ENCODE assay signal across 23 mouse cellular contexts in the genomic region with DNA sequence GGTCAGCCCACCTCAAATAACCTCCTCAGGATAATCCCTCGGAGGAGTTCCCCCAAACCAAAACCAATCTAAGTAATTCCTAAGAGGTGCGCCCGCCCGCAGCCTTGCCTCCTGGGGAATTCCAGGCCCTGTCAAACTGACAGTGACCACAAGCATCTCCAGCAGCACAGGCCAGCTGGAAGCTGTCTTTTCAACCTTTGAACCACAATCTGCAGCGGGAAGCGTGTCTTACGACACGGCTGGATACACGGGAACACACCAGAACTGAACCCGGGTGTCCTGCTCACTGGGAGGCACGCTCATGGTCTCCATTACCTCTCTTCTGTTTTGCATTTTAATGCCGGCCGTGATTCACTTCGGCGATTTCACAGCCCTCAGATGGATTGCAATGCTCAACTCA. TPM values are rescaled to one million over a fixed set of nuclear protein-coding genes. Genes with fewer than 3 reads are reported as not detected.
DNase-seq lines count a peak whose midpoint lies in the region; ATAC-seq and TF ChIP-seq lines count a peak whose summit lies in the region.
"Had no signal": no experiment of that assay in that cellular context is flagged by ENCODE, and none has a peak within 500 bp of the region (broad histone marks: within the 10 kb centered on the region; RNA-seq: fewer than 3 reads in every experiment).

No protein-coding gene starts in this region.

- intact Hi-C loops in left cerebral cortex, postnatal 25 days (cut with DNase I): no loop called here

- H3K9me3 ChIP-seq in midbrain, embryonic 11.5 days (ENCODE audit: control insufficient read depth, low read length): no peaks in the 10 kb centered on the region
- no peaks in the 10 kb centered on the region for H3K9me3 ChIP-seq in midbrain, embryonic 10.5 days (replicated peaks)
- no peaks in the 10 kb centered on the region for H3K9me3 ChIP-seq in kidney, postnatal 0 days (replicated peaks; ENCODE audit: low read length)
- H3K9me3 ChIP-seq: forebrain, embryonic 13.5 days; G1E; heart, embryonic 15.5 days had no signal

- no peaks in the 10 kb centered on the region for H3K36me3 ChIP-seq in midbrain, embryonic 11.5 days (ENCODE audit: control insufficient read depth, insufficient read depth, low read length)
- H3K36me3 ChIP-seq in midbrain, embryonic 10.5 days: no peaks in the 10 kb centered on the region
- no peaks in the 10 kb centered on the region for H3K36me3 ChIP-seq in kidney, postnatal 0 days (ENCODE audit: insufficient read depth, low read length)
- H3K36me3 ChIP-seq: G1E; heart, embryonic 15.5 days had no signal

- no peak for TF ChIP-seq CTCF in kidney, postnatal 0 days (IDR thresholded peaks at IDR 0.05; ENCODE audit: low read depth)

- H3K27me3 ChIP-seq in midbrain, embryonic 11.5 days (ENCODE audit: control insufficient read depth, insufficient read depth, low read length): no peaks in the 10 kb centered on the region
- H3K27me3 ChIP-seq in midbrain, embryonic 10.5 days (ENCODE audit: low read depth, poor library complexity, severe bottlenecking): no peaks in the 10 kb centered on the region
- H3K27me3 ChIP-seq in kidney, postnatal 0 days (ENCODE audit: insufficient read depth, low read length): no peaks in the 10 kb centered on the region
- H3K27me3 ChIP-seq: forebrain, embryonic 13.5 days had no signal

- no peaks in the 10 kb centered on the region for H3K4me1 ChIP-seq in midbrain, embryonic 11.5 days (ENCODE audit: control insufficient read depth, insufficient read depth, low read length)
- 0 out of 2 replicates have a peak, but pooled peaks cover 3% of the 10 kb centered on the region for H3K4me1 ChIP-seq in midbrain, embryonic 10.5 days
- no peaks in the 10 kb centered on the region for H3K4me1 ChIP-seq in kidney, postnatal 0 days (replicated peaks; ENCODE audit: insufficient read depth, low read length)
- H3K4me1 ChIP-seq: forebrain, embryonic 13.5 days; heart, embryonic 15.5 days had no signal

- ATAC-seq in midbrain, embryonic 11.5 days (ENCODE audit: low FRiP score): no peak
- ATAC-seq in kidney, postnatal 0 days (replicated peaks; ENCODE audit: low FRiP score, low read depth): no peak; the same call in 1 of the 2 replicates
- ATAC-seq: forebrain, embryonic 13.5 days; hindbrain, embryonic 16.5 days; midbrain, embryonic 16.5 days had no signal

- peak; percentile 70 for DNase-seq in midbrain, embryonic 11.5 days (ENCODE audit: low spot score, missing footprints)
- no peak for DNase-seq in midbrain, embryonic 10.5 days (ENCODE audit: low spot score)
- DNase-seq in kidney, adult 8-10 months: peak; percentile 23 to 41
- DNase-seq in kidney, postnatal 0 days (ENCODE audit: low spot score): peak; percentile 65
- DNase-seq in yolk sac, embryonic 10.5 days (ENCODE audit: low spot score): peak; percentile 19
- no peak for DNase-seq in left cerebral cortex, postnatal 25 days (ENCODE audit: low spot score in 2 of 2)
- no peak for DNase-seq in retina, postnatal 1 day
- no peak for DNase-seq in cerebellum, adult 11-12 months
- DNase-seq: adrenal gland, postnatal 25 days; B cell, adult 2 months; cerebellum, adult 2 months; cerebellum, postnatal 14 days; gastrocnemius, postnatal 10 days; left cerebral cortex, postnatal 4 days; lung, adult 2 months; lung, postnatal 10 days had no signal

- H3K9ac ChIP-seq in midbrain, embryonic 11.5 days (ENCODE audit: low read length): no peak overlapping the region
- no peak overlapping the region for H3K9ac ChIP-seq in kidney, postnatal 0 days (ENCODE audit: low read depth, low read length)
- H3K9ac ChIP-seq: forebrain, embryonic 13.5 days; heart, embryonic 15.5 days; liver, embryonic 14.5 days had no signal

- 73% methylated on average over 15 of the region's 15 CpGs for WGBS in midbrain, embryonic 11.5 days
- 72% methylated on average over 15 of the region's 15 CpGs for WGBS in midbrain, embryonic 10.5 days
- 40% methylated on average over 15 of the region's 15 CpGs for WGBS in kidney, postnatal 0 days

- no peak overlapping the region for H3K27ac ChIP-seq in midbrain, embryonic 11.5 days (ENCODE audit: low read depth, low read length)
- no peak overlapping the region for H3K27ac ChIP-seq in midbrain, embryonic 10.5 days (replicated peaks)
- H3K27ac ChIP-seq in kidney, postnatal 0 days: no peak overlapping the region
- H3K27ac ChIP-seq: forebrain, embryonic 13.5 days; heart, embryonic 15.5 days; left cerebral cortex, adult 2 months; liver, embryonic 14.5 days had no signal

- H3K4me3 ChIP-seq in midbrain, embryonic 11.5 days (ENCODE audit: low read depth, low read length): no peak overlapping the region
- no peak overlapping the region for H3K4me3 ChIP-seq in midbrain, embryonic 10.5 days
- H3K4me3 ChIP-seq in kidney, postnatal 0 days (replicated peaks; ENCODE audit: low read depth, low read length): no peak overlapping the region
- H3K4me3 ChIP-seq: forebrain, embryonic 13.5 days; heart, embryonic 15.5 days; left cerebral cortex, adult 2 months had no signal

- no peak overlapping the region for H3K4me2 ChIP-seq in midbrain, embryonic 11.5 days
- H3K4me2 ChIP-seq in kidney, postnatal 0 days (ENCODE audit: low read length): no peak overlapping the region
- H3K4me2 ChIP-seq: forebrain, embryonic 13.5 days; heart, embryonic 15.5 days had no signal

RNA-seq across cellular contexts. Expression of a gene that starts 14.0 kb away (rescaled TPM):
- polyA plus RNA-seq in midbrain, embryonic 11.5 days (2014; fragmentation: Nextera tagmentation; extraction: Ambion mirVana): 0.05 TPM in 1 of 2 replicates, not detected in the other
- 0.11 and 0.22 TPM in 2 replicates for polyA plus RNA-seq in midbrain, embryonic 10.5 days (2016; fragmentation: Nextera tagmentation; extraction: Ambion mirVana)
- 0.14 and 0.64 TPM in 2 replicates for polyA plus RNA-seq in kidney, postnatal 0 days (2015; fragmentation: Nextera tagmentation; extraction: Ambion mirVana)
- under 1 TPM; 0.32 to 0.60 TPM for total RNA-seq in left cerebral cortex, postnatal 25 days (2021)
- polyA plus RNA-seq: forebrain, embryonic 13.5 days; G1E had no signal

Comparison
In these comparisons a context has a peak if more than half of its experiments do, and no peak if none do; other contexts are left out.
1. DNase-seq: peak in midbrain, embryonic 11.5 days (single experiment), kidney, adult 8-10 months (2 of 2), kidney, postnatal 0 days (single experiment) and yolk sac, embryonic 10.5 days (single experiment); none in midbrain, embryonic 10.5 days (single experiment), left cerebral cortex, postnatal 25 days (0 of 2), retina, postnatal 1 day (single experiment) and cerebellum, adult 11-12 months (single experiment).